Mouse (Mus musculus): Measurements from ENCODE around the gene Gfra1.

DNA sequence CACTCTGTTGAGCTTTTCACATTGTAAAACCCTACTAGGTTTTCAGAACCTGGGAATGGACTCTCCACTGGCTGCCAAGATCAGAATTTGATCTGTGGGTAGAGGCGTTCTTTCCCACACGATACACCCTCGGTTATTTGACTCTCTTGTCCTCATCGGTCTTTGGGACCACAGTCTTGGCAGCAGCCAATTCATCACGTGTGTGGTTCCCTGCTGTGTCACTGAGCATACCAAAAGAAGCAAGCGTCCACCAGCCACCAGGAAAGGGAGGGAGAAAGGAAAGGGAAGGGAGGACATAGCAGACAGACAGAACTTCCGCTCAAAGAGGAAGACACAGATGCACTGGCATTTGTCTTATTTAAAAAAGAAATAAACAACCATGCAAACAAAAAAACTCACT, 189.1 kb downstream of the Gfra1 start:
- TF ChIP-seq CTCF (IDR thresholded peaks at IDR 0.05; ENCODE audit: borderline replicate concordance, extremely low read depth, insufficient read depth, insufficient read length) (no peak), POLR2A (IDR thresholded peaks at IDR 0.05; ENCODE audit: borderline replicate concordance, extremely low read depth, insufficient read depth, insufficient read length, poor library complexity, severe bottlenecking) (no peak)

Measured in brain, embryonic 14.5 days (tissue).